Mouse (Mus musculus): ENCODE data around the gene 1190005I06Rik.

Gene 1190005I06Rik

GRCm38 (mm10) chr8:120647532-120647931 lies at the start of gene 1190005I06Rik:
TSS of gene 1190005I06Rik (minus strand) at chr8:120647632.
- no peak for DNase-seq

DNA sequence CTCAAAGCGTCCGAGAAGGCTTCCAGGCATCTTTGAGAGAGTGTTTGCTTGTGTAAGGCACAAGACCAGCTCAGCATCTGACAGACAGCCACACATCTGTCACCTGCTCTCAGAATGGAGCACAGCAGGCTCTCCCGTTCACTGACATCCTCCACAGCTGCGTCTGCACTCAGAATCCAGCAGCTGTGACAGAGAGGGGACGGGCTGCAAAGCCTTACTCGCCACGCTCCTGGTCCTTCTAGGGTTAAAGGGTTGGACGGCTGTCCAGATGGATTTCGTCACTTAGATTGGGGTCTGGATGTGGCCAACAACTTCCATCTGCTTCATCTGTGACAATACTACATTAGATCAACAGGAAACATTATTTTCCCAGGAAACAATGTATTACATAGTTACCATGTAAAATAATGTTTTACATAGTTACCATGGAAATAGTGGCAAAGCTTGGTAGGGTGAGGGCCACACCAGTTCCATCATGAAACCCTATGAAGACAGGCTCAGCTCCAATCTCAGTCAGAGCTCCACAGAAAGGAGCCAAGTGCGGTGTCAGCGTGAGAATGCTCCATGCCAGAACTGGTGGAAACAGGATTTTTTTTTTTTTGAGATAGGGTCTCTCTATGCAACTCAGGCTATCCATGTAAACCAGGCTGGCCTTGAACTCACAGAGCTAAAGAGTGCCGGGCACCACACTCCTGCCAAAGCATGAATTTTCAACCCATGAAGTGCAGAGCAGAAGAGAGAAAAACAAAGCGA lies 49.1 kb upstream of the 1190005I06Rik start:
- peak; percentile 68 to 84 for DNase-seq

- no peak for DNase-seq
Observed at GRCm38 (mm10) chr8:120693861-120694493, 46.5 kb upstream of the 1190005I06Rik start.

GRCm38 (mm10) chr8:120692934-120693333 lies 45.5 kb upstream of the 1190005I06Rik start:
- DNase-seq, result no peak

DNA sequence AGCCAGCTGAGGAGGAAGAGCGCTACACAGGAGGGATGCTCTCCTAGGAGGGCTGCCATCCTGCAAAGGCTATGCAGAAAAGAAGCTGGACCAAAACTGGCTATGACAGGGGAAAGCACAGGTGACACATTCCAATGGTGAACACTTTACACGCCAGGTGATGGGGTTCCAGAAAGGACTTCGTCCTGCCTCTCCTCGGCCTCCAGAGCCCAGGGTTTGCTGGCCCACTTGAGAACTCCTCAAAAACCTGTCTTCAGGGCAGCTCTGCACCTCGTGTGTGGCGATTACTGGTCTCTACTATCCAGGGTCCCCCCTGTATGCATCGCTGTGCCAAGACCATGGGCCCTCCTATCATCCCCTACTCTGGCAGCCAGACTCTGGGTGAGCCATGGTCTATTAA lies 41.1 kb upstream of the 1190005I06Rik start:
- DNase-seq, result no peak

DNA sequence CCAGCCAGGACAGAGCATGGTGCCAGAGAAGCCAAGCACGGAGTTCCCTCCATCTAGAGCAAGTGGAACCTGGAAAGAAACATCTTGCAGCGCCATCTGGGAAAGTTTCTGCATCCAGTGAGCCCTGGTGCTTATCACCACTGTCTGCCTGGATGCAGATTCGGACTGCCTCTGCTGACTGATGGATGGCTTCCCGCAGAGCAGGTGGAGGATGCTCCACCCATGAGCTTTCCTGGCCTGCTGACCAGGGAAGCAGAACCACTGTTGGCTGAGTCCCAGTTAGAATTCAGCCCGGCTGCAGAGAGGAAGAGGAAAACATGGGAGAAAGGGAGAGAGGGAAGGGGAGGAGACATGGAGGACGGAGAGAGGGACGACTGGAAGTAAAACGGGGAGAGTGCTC lies 40.4 kb upstream of the 1190005I06Rik start:
- no peak for DNase-seq

- no peak for DNase-seq
Observed at GRCm38 (mm10) chr8:120686576-120686975, 39.1 kb upstream of the 1190005I06Rik start.

DNA sequence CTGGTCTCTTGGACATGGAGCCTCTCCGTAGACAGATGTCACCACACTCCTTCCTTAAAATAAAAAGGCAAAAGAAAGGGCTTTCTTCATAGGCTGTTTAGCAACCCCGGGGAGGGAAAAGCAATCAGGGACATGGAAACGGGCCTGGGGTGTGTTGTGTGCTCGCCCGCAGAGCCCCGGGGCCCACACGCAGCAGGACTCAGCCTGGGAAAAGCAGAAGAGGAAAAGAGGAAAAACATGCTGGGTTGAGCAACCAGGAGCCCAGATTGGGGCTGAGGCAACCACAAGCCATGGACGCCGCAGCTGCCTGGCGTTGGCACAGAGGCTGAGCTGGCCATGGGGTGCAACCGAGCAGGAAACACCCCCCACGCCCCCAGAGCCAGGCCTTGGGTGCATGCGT lies 38.6 kb upstream of the 1190005I06Rik start:
- no peak for DNase-seq

GRCm38 (mm10) chr8:120685591-120685990 lies 38.2 kb upstream of the 1190005I06Rik start:
- no peak for DNase-seq

DNA sequence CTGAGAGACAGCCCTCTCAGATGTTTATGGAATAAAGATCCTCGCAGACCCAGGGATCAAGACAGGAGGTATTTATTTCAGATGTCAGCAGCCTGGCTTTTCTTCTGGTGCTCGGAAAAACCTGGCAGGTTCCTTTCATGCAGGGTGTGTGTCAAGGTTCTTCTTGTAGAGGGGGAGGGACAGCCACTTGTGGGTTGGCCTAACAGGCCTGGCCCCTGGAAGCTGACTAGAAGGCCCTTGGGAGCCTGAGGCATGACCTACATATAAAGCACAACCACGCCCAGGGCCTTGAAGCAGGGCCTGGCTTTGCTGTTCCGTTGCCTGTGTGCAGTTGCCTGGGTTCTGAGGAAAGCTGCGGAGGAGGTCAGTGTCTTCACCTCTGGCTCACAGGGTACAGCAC lies 37.7 kb upstream of the 1190005I06Rik start:
- DNase-seq, result no peak

DNA sequence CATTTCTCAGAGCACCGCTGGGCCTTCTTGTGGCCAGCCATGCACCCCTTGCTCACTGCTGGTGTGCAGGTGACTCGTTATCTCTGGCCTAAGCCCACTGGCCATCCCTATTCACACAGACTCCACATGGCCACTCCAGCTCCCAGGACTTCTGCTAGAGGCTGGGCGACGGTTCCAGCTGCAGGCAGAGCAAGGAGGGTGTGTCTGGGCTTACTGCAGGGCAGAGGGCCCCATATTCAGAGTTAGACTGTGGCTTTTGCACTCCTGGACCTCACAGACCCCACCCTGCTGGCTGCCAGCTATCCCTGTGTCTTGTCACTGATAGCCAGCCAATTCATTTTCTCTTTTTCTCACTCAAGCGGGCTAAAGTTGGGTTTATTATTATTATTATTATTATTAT lies 36.6 kb upstream of the 1190005I06Rik start:
- DNase-seq, result no peak

- peak; percentile 82 to 83 for DNase-seq
Observed at GRCm38 (mm10) chr8:120683602-120684001, 36.2 kb upstream of the 1190005I06Rik start.

- DNase-seq, result no peak
Observed at GRCm38 (mm10) chr8:120681113-120681512, 33.7 kb upstream of the 1190005I06Rik start.

- DNase-seq, result peak; percentile 66 to 69
Observed at GRCm38 (mm10) chr8:120680405-120680804, 33.0 kb upstream of the 1190005I06Rik start.

DNA sequence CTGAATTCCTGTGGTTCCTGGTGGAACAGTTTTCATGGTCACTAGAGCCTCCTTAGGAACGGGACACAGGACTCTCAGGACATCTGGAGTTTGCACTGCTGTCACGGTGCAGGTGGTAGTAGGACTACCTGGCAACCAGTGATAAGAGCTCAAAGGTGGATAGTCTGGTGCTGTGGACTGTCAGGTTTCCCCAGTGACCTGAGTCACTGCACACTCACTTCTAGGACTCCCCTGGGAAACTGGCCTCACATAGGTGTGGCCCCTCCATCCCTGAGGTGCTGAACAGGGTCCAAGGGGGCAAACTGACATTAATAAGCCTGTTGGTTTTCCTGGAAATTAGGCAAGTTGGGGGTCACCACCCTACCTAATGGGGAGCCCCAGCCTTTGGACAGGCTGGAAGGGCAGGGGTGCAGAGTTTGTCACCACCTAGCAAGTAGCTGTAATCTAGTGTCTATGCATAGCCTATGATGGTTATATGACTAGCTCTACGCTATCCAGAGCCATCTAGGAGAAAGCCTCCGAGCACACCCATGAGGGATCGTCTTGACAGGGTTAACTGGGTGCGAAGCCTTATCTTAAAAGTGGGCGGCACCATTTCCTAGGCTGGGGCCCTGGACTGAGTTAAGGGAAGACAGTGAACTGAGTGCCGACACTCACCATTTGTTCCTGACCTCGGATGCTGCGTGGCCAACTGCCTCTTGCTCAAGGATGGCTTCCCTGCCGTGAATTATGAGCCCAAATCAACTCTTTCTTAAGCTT lies 32.4 kb upstream of the 1190005I06Rik start:
- DNase-seq, result no peak

DNA sequence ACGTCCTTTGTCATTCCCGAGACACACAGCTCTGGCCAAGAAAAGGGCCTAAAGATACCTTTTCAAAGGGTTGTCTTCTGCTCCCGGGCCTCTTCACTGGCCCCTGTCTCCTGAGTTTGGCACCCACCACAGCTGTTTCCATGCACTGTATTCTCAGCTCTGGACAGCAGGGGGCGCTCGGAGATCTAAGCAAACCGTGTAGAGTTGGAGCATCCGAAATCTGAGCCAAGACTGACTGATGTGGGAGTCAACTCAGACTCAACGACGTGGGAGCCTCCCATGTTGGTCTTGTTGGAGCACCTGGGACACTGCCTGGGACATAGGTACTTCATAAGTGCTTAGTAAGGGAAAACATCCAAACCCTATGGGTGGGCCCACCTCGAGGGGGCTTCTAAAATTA lies 31.0 kb upstream of the 1190005I06Rik start:
- DNase-seq, result peak; percentile 77 to 84

- no peak for DNase-seq
Observed at GRCm38 (mm10) chr8:120675718-120676117, 28.3 kb upstream of the 1190005I06Rik start.

- DNase-seq, result no peak
Observed at GRCm38 (mm10) chr8:120673298-120673697, 25.9 kb upstream of the 1190005I06Rik start.

DNA sequence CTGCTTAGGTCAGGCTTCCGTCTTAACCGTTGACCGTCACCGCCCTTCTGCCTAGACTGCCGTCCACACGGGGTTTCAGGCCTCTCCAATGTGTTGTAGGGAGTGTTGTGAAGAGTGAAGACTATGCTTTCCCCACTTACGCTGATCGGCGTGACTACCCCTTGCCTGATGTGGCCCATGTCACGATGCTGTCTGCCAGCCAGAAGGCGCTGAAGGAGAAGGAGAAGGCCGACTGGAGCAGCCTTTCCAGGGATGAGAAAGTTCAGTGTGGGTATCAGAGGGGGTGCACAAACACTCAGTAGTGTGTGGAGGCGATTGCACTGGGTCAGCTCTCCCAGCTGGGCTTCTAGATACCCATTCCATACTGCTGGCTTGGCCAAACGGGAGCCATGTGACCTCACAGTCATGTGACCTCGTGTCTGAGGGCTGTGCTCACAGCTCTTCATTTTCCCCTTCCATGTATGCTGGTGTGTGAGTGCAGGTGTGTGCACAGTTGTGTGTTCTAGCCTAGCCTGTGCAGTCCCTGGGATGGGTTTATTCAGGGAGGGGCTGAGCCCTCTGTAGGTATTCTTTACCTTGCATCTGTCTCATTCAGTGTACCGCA lies 25.3 kb upstream of the 1190005I06Rik start:
- no peak for DNase-seq

- DNase-seq, result no peak
Observed at GRCm38 (mm10) chr8:120671775-120672174, 24.3 kb upstream of the 1190005I06Rik start.

GRCm38 (mm10) chr8:120668374-120668905 lies 21.0 kb upstream of the 1190005I06Rik start, which contains the start of gene Emc8:
TSS of gene Emc8 (minus strand) at chr8:120668573.
- DNase-seq, result no peak

DNA sequence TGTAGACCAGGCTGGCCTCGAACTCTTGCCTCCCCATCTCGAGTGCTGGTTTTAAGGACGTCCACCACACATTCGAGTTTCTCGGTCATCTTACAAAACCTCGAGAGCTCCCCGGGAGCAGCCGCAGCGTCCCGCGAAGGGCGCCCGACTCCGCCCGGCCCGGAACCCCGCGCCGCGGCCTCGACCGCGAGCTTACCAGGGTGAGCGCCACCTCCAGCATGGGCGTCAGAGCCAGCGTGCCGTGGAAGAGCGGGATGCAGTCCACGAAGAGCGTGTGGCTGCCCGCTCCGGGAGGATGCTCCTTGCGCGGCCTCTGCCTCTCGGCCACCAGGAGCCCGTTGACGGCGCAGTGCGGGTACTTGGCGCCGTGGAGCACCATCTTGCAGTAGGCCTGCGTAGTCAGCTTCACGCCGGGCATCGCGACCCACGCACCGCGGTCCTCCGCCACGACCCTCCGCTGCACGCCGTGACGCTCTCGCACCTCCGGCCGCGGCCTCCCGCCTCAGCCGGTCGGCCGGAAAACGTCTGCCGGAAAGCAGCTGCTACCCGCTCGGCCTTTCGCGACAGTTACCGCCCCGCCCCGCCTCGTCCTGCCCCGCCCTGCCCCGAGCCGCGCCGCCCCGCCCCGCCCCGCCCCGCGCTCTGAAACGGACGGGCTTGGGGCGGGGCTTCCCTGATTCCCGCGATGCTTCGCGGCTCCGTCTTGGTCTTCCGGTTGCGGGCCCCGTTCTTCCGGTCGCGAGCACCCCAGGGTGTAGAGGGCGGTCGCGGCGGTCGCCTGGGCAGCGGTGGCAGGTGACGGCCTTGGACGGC lies 20.3 kb upstream of the 1190005I06Rik start, which contains the start of the genes Gm27021 and Cox4i1:
Gm27021 (minus strand) TSS at position 519 of the 813 bp plus-strand sequence.
Cox4i1 (plus strand) TSS at position 662 of the 813 bp plus-strand sequence.
- peak; percentile 91 to 93 for DNase-seq

Data from thymus, postnatal 36 days (tissue).